Mouse (Mus musculus) forebrain, embryonic 10.5 days (tissue): Measurements from ENCODE around the gene Zfp874a. TPM values are rescaled to one million over a fixed set of nuclear protein-coding genes. Genes with fewer than 3 reads are reported as not detected.

Source experiments
- polyA plus RNA-seq: library from polyadenylated mRNA; unstranded; fragments of >200 nt; fragmentation: Nextera tagmentation; extraction: Ambion mirVana; gene quantifications from 2 replicates; pipeline ENCODE4 v1.2.1, GENCODE M21; 2016

Gene Zfp874a
- polyA plus RNA-seq, 1 experiment from 2014 or later: 6.3 TPM

Other genes starting within 250 kb of the Zfp874a start
- 1.1 and 1.8 TPM in 2 replicates for gene Zfp458, start 173.2 kb downstream of the Zfp874a start, polyA plus RNA-seq
- gene Zfp457, start 145.1 kb downstream of the Zfp874a start, polyA plus RNA-seq: 0.18 and 0.50 TPM in 2 replicates
- 1.9 and 2.2 TPM in 2 replicates for gene Zfp595, start 119.1 kb downstream of the Zfp874a start, polyA plus RNA-seq
- 0.37 TPM in 1 of 2 replicates, not detected in the other for gene Gm28044, start 91.1 kb downstream of the Zfp874a start, polyA plus RNA-seq
- gene Zfp953, start 91.0 kb downstream of the Zfp874a start, polyA plus RNA-seq: 0.87 and 1.1 TPM in 2 replicates
- gene Gm28041, start 75.9 kb downstream of the Zfp874a start, polyA plus RNA-seq: 0.50 TPM in 1 of 2 replicates, not detected in the other
- gene Zfp456, start 75.8 kb downstream of the Zfp874a start, polyA plus RNA-seq: 0.62 and 0.86 TPM in 2 replicates
- 3.4 and 4.5 TPM in 2 replicates for gene Zfp429, start 51.8 kb downstream of the Zfp874a start, polyA plus RNA-seq
- 0.86 and 1.2 TPM in 2 replicates for gene Zfp459, start 30.2 kb downstream of the Zfp874a start, polyA plus RNA-seq
- 1.4 TPM in 2 replicates for gene Zfp874b, start 32.6 kb upstream of the Zfp874a start, polyA plus RNA-seq
- 14.6 and 14.8 TPM in 2 replicates for gene Zfp58, start 48.9 kb upstream of the Zfp874a start, polyA plus RNA-seq
- gene Gm26965, start 74.5 kb upstream of the Zfp874a start, polyA plus RNA-seq: not detected in 2 replicates
- gene Zfp87, start 74.6 kb upstream of the Zfp874a start, polyA plus RNA-seq: 21.8 and 22.4 TPM in 2 replicates
- 15.4 and 17.3 TPM in 2 replicates for gene Zfp748, start 102.2 kb upstream of the Zfp874a start, polyA plus RNA-seq
- gene Zfp729b, start 158.1 kb upstream of the Zfp874a start, polyA plus RNA-seq: 3.4 TPM in 2 replicates
- not detected in 2 replicates for gene Gm49345, start 186.1 kb upstream of the Zfp874a start, polyA plus RNA-seq
- 2.8 and 3.0 TPM in 2 replicates for gene Zfp729a, start 186.2 kb upstream of the Zfp874a start, polyA plus RNA-seq
- 9.5 and 10.1 TPM in 2 replicates for gene Zfp738, start 235.4 kb upstream of the Zfp874a start, polyA plus RNA-seq